Mouse (Mus musculus): ENCODE data around the gene Olfr164. TPM values are rescaled to one million over a fixed set of nuclear protein-coding genes. Genes with fewer than 3 reads are reported as not detected.

The Olfr164 gene
- polyA plus RNA-seq (2012; ENCODE audit: insufficient read depth, insufficient read length, low replicate concordance, missing spikeins): not detected in 2 replicates

- WGBS: 33% methylated on average over 1 of the region's 1 CpGs
- no peak for TF ChIP-seq POLR2A (IDR thresholded peaks at IDR 0.05; ENCODE audit: insufficient read depth, low read depth, low read length)
- TF ChIP-seq CTCF (IDR thresholded peaks at IDR 0.05; ENCODE audit: insufficient read depth, low read depth, low read length): no peak
- no peak within 1 kb of the TSS for H3K27ac ChIP-seq (ENCODE audit: insufficient read depth, low read depth, low read length)
- no peak within 1 kb of the TSS for H3K4me3 ChIP-seq (ENCODE audit: insufficient read depth, low read depth, low read length)
- no peaks in the 10 kb centered on the region for H3K4me1 ChIP-seq (ENCODE audit: control insufficient read depth, insufficient read depth, low read length)
These were observed at the start of gene Olfr164 for GRCm38 (mm10) chr16:19313964-19314363. Gene Olfr164, minus strand, starts transcription at chr16:19314064.

- 93% methylated on average over 6 of the region's 6 CpGs for WGBS
These were observed 35.2 kb upstream of the Olfr164 start for GRCm38 (mm10) chr16:19349111-19349510.

GRCm38 (mm10) chr16:19263235-19263634 is 50.6 kb downstream of the Olfr164 start:
- Histone ChIP-seq H3K27ac (ENCODE audit: insufficient read depth, low read depth, low read length) (no peak overlapping the region), H3K4me1 (ENCODE audit: control insufficient read depth, insufficient read depth, low read length) (no peaks in the 10 kb centered on the region), H3K4me3 (ENCODE audit: insufficient read depth, low read depth, low read length) (no peak overlapping the region)
- TF ChIP-seq POLR2A (IDR thresholded peaks at IDR 0.05; ENCODE audit: insufficient read depth, low read depth, low read length) (no peak), CTCF (IDR thresholded peaks at IDR 0.05; ENCODE audit: insufficient read depth, low read depth, low read length) (no peak)
- WGBS: 16% methylated on average over 1 of the region's 1 CpGs

More at GRCm38 (mm10) chr16:19349111-19349510, 35.2 kb upstream of the Olfr164 start:
- no peak overlapping the region for H3K27ac ChIP-seq (ENCODE audit: insufficient read depth, low read depth, low read length)
- no peak overlapping the region for H3K4me3 ChIP-seq (ENCODE audit: insufficient read depth, low read depth, low read length)
- no peaks in the 10 kb centered on the region for H3K4me1 ChIP-seq (ENCODE audit: control insufficient read depth, insufficient read depth, low read length)
- no peak for TF ChIP-seq CTCF (IDR thresholded peaks at IDR 0.05; ENCODE audit: insufficient read depth, low read depth, low read length)

GRCm38 (mm10) chr16:19260780-19261179 is 53.1 kb downstream of the Olfr164 start:
- WGBS: 47% methylated on average over 1 of the region's 1 CpGs
- no peak overlapping the region for H3K27ac ChIP-seq (ENCODE audit: insufficient read depth, low read depth, low read length)
- no peak overlapping the region for H3K4me3 ChIP-seq (ENCODE audit: insufficient read depth, low read depth, low read length)
- no peak for TF ChIP-seq POLR2A (IDR thresholded peaks at IDR 0.05; ENCODE audit: insufficient read depth, low read depth, low read length)
- no peak for TF ChIP-seq CTCF (IDR thresholded peaks at IDR 0.05; ENCODE audit: insufficient read depth, low read depth, low read length)
- H3K4me1 ChIP-seq (ENCODE audit: control insufficient read depth, insufficient read depth, low read length): no peaks in the 10 kb centered on the region

GRCm38 (mm10) chr16:19245835-19246234 is 68.0 kb downstream of the Olfr164 start:
- no peak overlapping the region for H3K27ac ChIP-seq (ENCODE audit: insufficient read depth, low read depth, low read length)
- H3K4me1 ChIP-seq (ENCODE audit: control insufficient read depth, insufficient read depth, low read length): no peaks in the 10 kb centered on the region
- no peak for TF ChIP-seq POLR2A (IDR thresholded peaks at IDR 0.05; ENCODE audit: insufficient read depth, low read depth, low read length)
- TF ChIP-seq CTCF (IDR thresholded peaks at IDR 0.05; ENCODE audit: insufficient read depth, low read depth, low read length): no peak
- H3K4me3 ChIP-seq (ENCODE audit: insufficient read depth, low read depth, low read length): no peak overlapping the region
- 77% methylated on average over 1 of the region's 1 CpGs for WGBS

GRCm38 (mm10) chr16:19241539-19242025 is 72.3 kb downstream of the Olfr164 start:
- H3K4me1 ChIP-seq (ENCODE audit: control insufficient read depth, insufficient read depth, low read length): no peaks in the 10 kb centered on the region
- TF ChIP-seq POLR2A (IDR thresholded peaks at IDR 0.05; ENCODE audit: insufficient read depth, low read depth, low read length): no peak
- no peak for TF ChIP-seq CTCF (IDR thresholded peaks at IDR 0.05; ENCODE audit: insufficient read depth, low read depth, low read length)
- no peak overlapping the region for H3K27ac ChIP-seq (ENCODE audit: insufficient read depth, low read depth, low read length)
- H3K4me3 ChIP-seq (ENCODE audit: insufficient read depth, low read depth, low read length): no peak overlapping the region

- no peaks in the 10 kb centered on the region for H3K4me1 ChIP-seq (ENCODE audit: control insufficient read depth, insufficient read depth, low read length)
- WGBS: 84% methylated on average over 6 of the region's 6 CpGs
- H3K4me3 ChIP-seq (ENCODE audit: insufficient read depth, low read depth, low read length): no peak overlapping the region
- H3K27ac ChIP-seq (ENCODE audit: insufficient read depth, low read depth, low read length): no peak overlapping the region
- no peak for TF ChIP-seq CTCF (IDR thresholded peaks at IDR 0.05; ENCODE audit: insufficient read depth, low read depth, low read length)
- TF ChIP-seq POLR2A (IDR thresholded peaks at IDR 0.05; ENCODE audit: insufficient read depth, low read depth, low read length): no peak
These were observed 72.9 kb downstream of the Olfr164 start for GRCm38 (mm10) chr16:19240792-19241538.

GRCm38 (mm10) chr16:19236719-19237118 is 77.1 kb downstream of the Olfr164 start:
- no peak overlapping the region for H3K4me3 ChIP-seq (ENCODE audit: insufficient read depth, low read depth, low read length)
- no peak overlapping the region for H3K27ac ChIP-seq (ENCODE audit: insufficient read depth, low read depth, low read length)
- H3K4me1 ChIP-seq (ENCODE audit: control insufficient read depth, insufficient read depth, low read length): no peaks in the 10 kb centered on the region
- TF ChIP-seq CTCF (IDR thresholded peaks at IDR 0.05; ENCODE audit: insufficient read depth, low read depth, low read length) (no peak), POLR2A (IDR thresholded peaks at IDR 0.05; ENCODE audit: insufficient read depth, low read depth, low read length) (no peak)
- WGBS: 85% methylated on average over 4 of the region's 4 CpGs

Other genes with a start within 250 kb of the Olfr164 start
- not detected in 2 replicates for gene Olfr165, start 109.1 kb upstream of the Olfr164 start, polyA plus RNA-seq (2012; ENCODE audit: insufficient read depth, insufficient read length, low replicate concordance, missing spikeins)
- not detected in 2 replicates for gene Olfr166, start 169.6 kb upstream of the Olfr164 start, polyA plus RNA-seq (2012; ENCODE audit: insufficient read depth, insufficient read length, low replicate concordance, missing spikeins)
- gene Olfr167, start 208.2 kb upstream of the Olfr164 start, polyA plus RNA-seq (2012; ENCODE audit: insufficient read depth, insufficient read length, low replicate concordance, missing spikeins): not detected in 2 replicates
- not detected in 2 replicates for gene Olfr168, start 221.5 kb upstream of the Olfr164 start, polyA plus RNA-seq (2012; ENCODE audit: insufficient read depth, insufficient read length, low replicate concordance, missing spikeins)